Mouse (Mus musculus): Measurements from ENCODE around the gene Pigu. TPM values are rescaled to one million over a fixed set of nuclear protein-coding genes. Genes with fewer than 3 reads are reported as not detected.

Gene Pigu
- polyA plus RNA-seq, 1 experiment from 2014 or later, result 60.4 TPM

DNA sequence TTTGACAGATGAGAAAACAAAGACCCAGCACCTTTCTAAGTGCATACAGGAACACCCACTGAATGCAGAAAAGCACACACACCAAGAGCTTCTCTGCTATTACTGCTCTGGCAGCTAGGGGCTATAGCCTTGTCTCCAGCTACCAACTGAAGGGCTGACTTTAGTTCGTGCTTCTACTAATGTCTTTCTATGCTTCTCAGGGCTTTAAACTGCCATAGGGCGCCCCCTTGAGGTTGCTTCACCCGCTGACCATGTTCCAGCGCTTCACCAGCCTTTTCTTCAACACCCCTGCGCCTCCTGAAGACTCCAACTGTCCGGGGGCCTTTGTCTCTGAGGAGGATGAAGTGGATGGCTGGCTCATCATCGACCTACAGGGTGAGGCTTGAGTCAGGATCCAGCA is 27.9 kb upstream of the Pigu start:
- no peak overlapping the region for H3K4me3 ChIP-seq (replicated peaks; ENCODE audit: low read length)
- peak overlapping the region; percentile 7 for H3K4me2 ChIP-seq (ENCODE audit: low read length)
- peaks cover 50% of the 10 kb centered on the region for H3K4me1 ChIP-seq (replicated peaks; ENCODE audit: control insufficient read depth, insufficient read depth, low read length)
- WGBS, result 24% methylated on average over 7 of the region's 7 CpGs
- no peaks in the 10 kb centered on the region for H3K9me3 ChIP-seq (ENCODE audit: control insufficient read depth, low read length)
- H3K36me3 ChIP-seq (ENCODE audit: control insufficient read depth, insufficient read depth), result peaks cover 14% of the 10 kb centered on the region
- no peak overlapping the region for H3K9ac ChIP-seq (replicated peaks; ENCODE audit: low read depth, low read length)
- H3K27me3 ChIP-seq (replicated peaks; ENCODE audit: control insufficient read depth, insufficient read depth, low read length), result no peaks in the 10 kb centered on the region
- peak overlapping the region; percentile 29; the same call in 1 of the 2 replicates for H3K27ac ChIP-seq (ENCODE audit: low read length)
- no peak; the same call in 1 of the 2 replicates for ATAC-seq

DNA sequence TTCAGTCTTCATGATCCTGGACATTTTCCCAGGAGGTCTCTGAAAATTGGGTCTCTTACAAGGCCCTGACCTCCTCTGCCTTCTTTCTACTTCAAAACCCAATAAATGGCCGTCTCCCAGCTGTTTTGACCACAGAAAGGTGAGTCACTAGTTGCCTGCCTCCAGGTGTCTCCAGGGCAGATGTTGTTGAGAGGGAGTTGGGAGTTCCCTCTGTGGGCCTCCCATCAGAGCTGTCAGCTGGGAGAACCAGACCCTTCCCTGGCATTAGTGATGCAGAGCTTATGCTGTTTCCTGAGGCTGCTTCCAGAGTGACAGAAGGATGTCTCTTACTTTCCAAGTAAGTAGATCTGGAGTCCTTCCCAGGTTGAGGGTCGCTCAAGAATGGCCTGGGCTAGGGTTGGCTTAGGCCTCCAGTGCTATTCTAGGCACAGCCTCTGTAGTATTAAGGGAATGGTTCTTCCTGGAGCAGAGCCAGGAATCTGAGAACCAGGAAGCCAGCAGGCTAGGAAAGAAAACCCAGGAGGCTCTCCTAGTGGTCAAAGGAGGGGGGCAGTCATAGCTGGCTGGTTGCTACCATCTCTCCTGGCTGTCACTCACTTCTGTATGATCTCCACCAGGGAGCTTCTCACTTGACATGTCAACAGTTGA is 25.7 kb upstream of the Pigu start:
- Histone ChIP-seq H3K4me3 (replicated peaks; ENCODE audit: low read length) (peak overlapping the region; percentile 92), H3K27ac (ENCODE audit: low read length) (peak overlapping the region; percentile 99), H3K36me3 (ENCODE audit: control insufficient read depth, insufficient read depth) (peaks cover 4% of the 10 kb centered on the region), H3K27me3 (replicated peaks; ENCODE audit: control insufficient read depth, insufficient read depth, low read length) (no peaks in the 10 kb centered on the region), H3K9ac (replicated peaks; ENCODE audit: low read depth, low read length) (no peak overlapping the region; the same call in 1 of the 2 replicates), H3K9me3 (ENCODE audit: control insufficient read depth, low read length) (no peaks in the 10 kb centered on the region), H3K4me1 (replicated peaks; ENCODE audit: control insufficient read depth, insufficient read depth, low read length) (peaks cover 50% of the 10 kb centered on the region), H3K4me2 (ENCODE audit: low read length) (peak overlapping the region; percentile 72)
- ATAC-seq, result no peak
- 85% methylated on average over 2 of the region's 2 CpGs for WGBS

DNA sequence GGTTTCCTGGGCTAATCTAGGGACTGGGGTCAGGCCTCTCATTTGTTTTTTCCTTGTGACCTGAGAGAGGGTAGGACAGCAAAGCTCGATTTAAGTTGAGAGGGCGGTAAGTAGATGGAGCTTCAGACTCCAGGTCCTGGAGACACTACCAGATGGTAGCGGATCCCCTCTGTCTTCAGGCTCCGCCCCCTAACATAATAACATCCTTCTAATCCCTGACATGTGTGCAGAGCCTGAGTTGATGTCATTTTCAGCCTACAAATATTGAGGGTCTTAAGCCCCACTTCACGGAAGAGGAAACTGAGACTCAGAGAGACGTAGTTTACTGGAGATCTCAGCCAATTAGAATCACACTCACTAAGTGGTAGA is 25.1 kb upstream of the Pigu start:
- Histone ChIP-seq H3K4me3 (replicated peaks; ENCODE audit: low read length) (peak overlapping the region; percentile 92), H3K4me1 (replicated peaks; ENCODE audit: control insufficient read depth, insufficient read depth, low read length) (peaks cover 50% of the 10 kb centered on the region), H3K27ac (ENCODE audit: low read length) (peak overlapping the region; percentile 99), H3K36me3 (ENCODE audit: control insufficient read depth, insufficient read depth) (no peaks in the 10 kb centered on the region), H3K9me3 (ENCODE audit: control insufficient read depth, low read length) (no peaks in the 10 kb centered on the region), H3K9ac (replicated peaks; ENCODE audit: low read depth, low read length) (peak overlapping the region; percentile 99), H3K27me3 (replicated peaks; ENCODE audit: control insufficient read depth, insufficient read depth, low read length) (no peaks in the 10 kb centered on the region), H3K4me2 (ENCODE audit: low read length) (peak overlapping the region; percentile 72)
- peak; percentile 19 for ATAC-seq
- whole genome bisulfite sequencing, result 21% methylated on average over 6 of the region's 6 CpGs

DNA sequence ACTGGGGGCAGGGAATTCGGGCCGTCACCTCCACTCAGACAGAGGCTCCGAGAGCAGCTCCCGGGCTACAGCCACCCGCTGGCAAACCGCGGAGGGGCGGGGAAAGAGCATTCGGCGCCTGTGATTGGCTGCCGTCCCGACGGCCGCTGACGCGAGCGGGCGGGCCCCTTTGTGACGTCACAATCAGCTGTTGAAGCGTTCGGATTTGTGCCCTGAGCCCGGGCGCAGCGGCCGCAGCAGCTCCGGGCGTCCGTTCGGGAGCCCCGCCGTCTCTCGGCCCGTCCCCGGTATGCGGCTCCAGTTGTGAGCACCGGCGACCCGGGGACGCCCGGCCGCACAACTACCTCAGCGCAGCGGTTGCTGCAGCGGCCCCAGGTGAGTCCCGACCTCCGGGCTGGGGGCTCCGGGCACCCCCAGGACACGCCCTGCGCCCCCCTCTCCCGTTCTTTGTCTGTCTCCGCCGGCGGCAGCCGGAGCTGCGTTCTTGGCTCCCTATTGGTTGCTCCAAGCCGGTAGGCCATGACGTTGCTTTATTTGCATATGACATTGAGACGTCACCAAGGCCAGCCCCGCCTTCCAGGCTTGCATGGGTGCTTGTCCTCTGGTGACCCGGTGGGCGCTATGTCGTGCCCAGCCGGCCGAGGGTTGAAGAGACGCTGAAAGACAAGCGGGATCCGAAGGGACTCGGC is 24.6 kb upstream of the Pigu start:
- H3K9ac ChIP-seq (replicated peaks; ENCODE audit: low read depth, low read length), result peak overlapping the region; percentile 99
- under 1% methylated on average over 60 of the region's 68 CpGs for WGBS
- peak overlapping the region; percentile 72 for H3K4me2 ChIP-seq (ENCODE audit: low read length)
- peak; percentile 94 for ATAC-seq
- H3K27ac ChIP-seq (ENCODE audit: low read length), result peak overlapping the region; percentile 99
- peak overlapping the region; percentile 92 for H3K4me3 ChIP-seq (replicated peaks; ENCODE audit: low read length)
- no peaks in the 10 kb centered on the region for H3K27me3 ChIP-seq (replicated peaks; ENCODE audit: control insufficient read depth, insufficient read depth, low read length)
- no peaks in the 10 kb centered on the region for H3K9me3 ChIP-seq (ENCODE audit: control insufficient read depth, low read length)
- H3K4me1 ChIP-seq (replicated peaks; ENCODE audit: control insufficient read depth, insufficient read depth, low read length), result peaks cover 46% of the 10 kb centered on the region
- H3K36me3 ChIP-seq (ENCODE audit: control insufficient read depth, insufficient read depth), result no peaks in the 10 kb centered on the region

DNA sequence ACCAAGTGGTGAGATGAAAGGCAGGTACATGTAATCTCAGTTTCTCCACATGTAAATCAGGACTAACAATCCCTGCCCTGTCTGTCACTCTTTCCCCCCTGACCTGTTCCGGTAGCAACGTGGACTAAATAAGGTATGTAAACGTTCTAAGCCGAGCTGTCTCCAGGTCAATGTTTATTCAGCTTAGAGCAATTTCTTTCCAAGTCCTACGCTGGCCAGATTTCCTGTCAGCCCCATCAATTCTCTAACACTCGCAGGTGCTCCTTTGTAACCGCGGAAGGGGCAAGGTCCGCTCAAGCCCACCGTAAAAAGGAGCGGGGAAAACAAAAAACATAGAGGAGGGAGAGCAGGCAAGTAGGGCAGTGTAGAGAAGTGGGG is 23.8 kb upstream of the Pigu start:
- no peaks in the 10 kb centered on the region for H3K36me3 ChIP-seq (ENCODE audit: control insufficient read depth, insufficient read depth)
- peak overlapping the region; percentile 92 for H3K4me3 ChIP-seq (replicated peaks; ENCODE audit: low read length)
- H3K4me2 ChIP-seq (ENCODE audit: low read length), result peak overlapping the region; percentile 66
- H3K9ac ChIP-seq (replicated peaks; ENCODE audit: low read depth, low read length), result peak overlapping the region; percentile 99
- 2% methylated on average over 11 of the region's 11 CpGs for WGBS
- no peak for ATAC-seq
- peak overlapping the region; percentile 99 for H3K27ac ChIP-seq (ENCODE audit: low read length)
- no peaks in the 10 kb centered on the region for H3K9me3 ChIP-seq (ENCODE audit: control insufficient read depth, low read length)
- no peaks in the 10 kb centered on the region for H3K27me3 ChIP-seq (replicated peaks; ENCODE audit: control insufficient read depth, insufficient read depth, low read length)
- H3K4me1 ChIP-seq (replicated peaks; ENCODE audit: control insufficient read depth, insufficient read depth, low read length), result peaks cover 39% of the 10 kb centered on the region

DNA sequence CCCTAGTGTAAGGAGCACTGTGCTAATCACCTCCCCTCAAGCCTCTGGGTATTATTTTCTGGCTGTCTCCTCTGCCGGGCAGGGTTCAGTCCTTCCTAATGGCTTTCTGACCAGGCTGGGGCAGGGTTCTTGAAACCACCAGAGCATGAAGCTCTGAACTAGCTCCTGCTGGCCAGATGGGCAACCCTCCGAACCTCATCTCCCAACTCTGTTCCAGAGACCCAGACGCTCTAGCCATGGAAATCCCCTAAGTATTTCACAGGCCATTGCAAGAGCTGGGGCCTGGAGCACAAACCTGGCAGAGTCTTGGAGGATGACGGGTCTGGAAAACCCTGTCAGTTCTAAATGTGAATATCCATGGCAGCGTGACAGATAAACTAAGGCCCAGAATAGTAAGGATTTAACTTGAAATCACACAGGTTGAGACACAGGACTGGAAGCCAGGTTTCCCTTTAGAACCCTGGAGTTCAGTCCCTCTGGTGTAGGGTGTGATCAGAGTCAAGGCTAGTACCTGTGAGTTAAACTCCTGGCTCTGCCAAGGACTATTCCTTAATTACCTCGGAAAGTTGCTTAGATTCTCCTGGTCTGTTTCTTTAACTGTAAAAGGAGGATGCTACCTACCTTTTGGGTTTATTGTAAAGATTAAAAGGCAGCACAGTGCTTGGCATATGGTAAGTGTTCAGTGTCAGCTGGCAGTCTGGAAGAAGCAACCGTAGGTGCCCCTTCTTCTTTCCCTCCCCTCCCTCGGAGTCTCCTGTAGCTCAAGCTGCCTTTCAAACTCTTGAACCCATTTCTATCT is 23.2 kb upstream of the Pigu start, which contains the start of gene Trp53inp2:
Trp53inp2 (plus strand) TSS at position 799 of the 799 bp plus-strand sequence.
- H3K27ac ChIP-seq (ENCODE audit: low read length), result peak within 1 kb of the TSS; percentile 99
- H3K4me2 ChIP-seq (ENCODE audit: low read length), result peak within 1 kb of the TSS; percentile 72
- peak within 1 kb of the TSS; percentile 92 for H3K4me3 ChIP-seq (replicated peaks; ENCODE audit: low read length)
- no peaks in the 10 kb centered on the region for H3K27me3 ChIP-seq (replicated peaks; ENCODE audit: control insufficient read depth, insufficient read depth, low read length)
- no peaks in the 10 kb centered on the region for H3K9me3 ChIP-seq (ENCODE audit: control insufficient read depth, low read length)
- ATAC-seq, result no peak
- no peaks in the 10 kb centered on the region for H3K36me3 ChIP-seq (ENCODE audit: control insufficient read depth, insufficient read depth)
- H3K9ac ChIP-seq (replicated peaks; ENCODE audit: low read depth, low read length), result peak within 1 kb of the TSS; percentile 99
- peaks cover 33% of the 10 kb centered on the region for H3K4me1 ChIP-seq (replicated peaks; ENCODE audit: control insufficient read depth, insufficient read depth, low read length)
- WGBS, result 33% methylated on average over 8 of the region's 8 CpGs

DNA sequence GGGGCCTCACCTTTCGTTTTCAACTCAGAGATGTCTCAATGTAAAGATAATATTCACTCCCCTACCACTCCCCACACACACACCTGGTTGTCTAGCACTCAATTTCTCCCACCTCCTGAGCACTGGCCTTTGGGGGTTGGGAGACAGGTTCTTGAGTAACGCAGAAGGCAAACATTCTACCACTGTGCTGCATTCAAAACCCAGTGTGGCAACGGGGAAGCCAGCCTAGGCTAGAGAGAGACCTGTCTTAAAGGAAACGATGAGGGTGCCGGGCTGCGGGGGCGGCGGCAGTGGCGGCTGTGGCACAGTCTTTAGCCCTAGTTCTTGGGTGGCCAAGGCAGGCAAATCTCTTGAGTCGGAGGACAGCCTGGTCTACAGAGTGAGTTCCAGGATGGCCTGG is 19.0 kb upstream of the Pigu start:
- no peaks in the 10 kb centered on the region for H3K36me3 ChIP-seq (ENCODE audit: control insufficient read depth, insufficient read depth)
- ATAC-seq, result no peak
- H3K27me3 ChIP-seq (replicated peaks; ENCODE audit: control insufficient read depth, insufficient read depth, low read length), result no peaks in the 10 kb centered on the region
- peaks cover 5% of the 10 kb centered on the region; the same call in 1 of the 2 replicates for H3K4me1 ChIP-seq (replicated peaks; ENCODE audit: control insufficient read depth, insufficient read depth, low read length)
- H3K4me2 ChIP-seq (ENCODE audit: low read length), result no peak overlapping the region
- H3K27ac ChIP-seq (ENCODE audit: low read length), result no peak overlapping the region
- no peak overlapping the region for H3K4me3 ChIP-seq (replicated peaks; ENCODE audit: low read length)
- no peaks in the 10 kb centered on the region for H3K9me3 ChIP-seq (ENCODE audit: control insufficient read depth, low read length)
- 78% methylated on average over 10 of the region's 10 CpGs for WGBS
- H3K9ac ChIP-seq (replicated peaks; ENCODE audit: low read depth, low read length), result no peak overlapping the region

DNA sequence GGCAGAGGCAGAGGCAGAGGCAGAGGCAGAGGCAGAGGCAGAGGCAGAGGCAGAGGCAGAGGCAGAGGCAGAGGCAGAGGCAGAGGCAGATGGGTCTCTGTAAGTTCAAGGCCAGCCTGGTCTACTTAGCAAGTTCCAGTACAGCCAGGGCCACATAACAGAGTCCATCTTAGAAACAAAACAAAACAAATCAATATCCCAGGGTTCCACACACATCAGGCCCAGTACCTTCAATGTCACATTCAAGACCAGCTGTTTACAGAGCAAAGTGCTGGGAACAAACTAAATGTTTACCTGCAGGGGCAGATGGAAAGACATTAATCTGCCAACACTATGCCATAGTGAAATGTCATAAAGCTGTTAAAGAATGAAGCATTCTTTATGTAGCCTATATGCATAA is 17.3 kb upstream of the Pigu start:
- ATAC-seq, result no peak
- Histone ChIP-seq H3K36me3 (ENCODE audit: control insufficient read depth, insufficient read depth) (no peaks in the 10 kb centered on the region), H3K9ac (replicated peaks; ENCODE audit: low read depth, low read length) (no peak overlapping the region), H3K4me3 (replicated peaks; ENCODE audit: low read length) (no peak overlapping the region), H3K4me2 (ENCODE audit: low read length) (no peak overlapping the region), H3K27ac (ENCODE audit: low read length) (no peak overlapping the region), H3K9me3 (ENCODE audit: control insufficient read depth, low read length) (no peaks in the 10 kb centered on the region), H3K27me3 (replicated peaks; ENCODE audit: control insufficient read depth, insufficient read depth, low read length) (no peaks in the 10 kb centered on the region), H3K4me1 (replicated peaks; ENCODE audit: control insufficient read depth, insufficient read depth, low read length) (no peaks in the 10 kb centered on the region)

DNA sequence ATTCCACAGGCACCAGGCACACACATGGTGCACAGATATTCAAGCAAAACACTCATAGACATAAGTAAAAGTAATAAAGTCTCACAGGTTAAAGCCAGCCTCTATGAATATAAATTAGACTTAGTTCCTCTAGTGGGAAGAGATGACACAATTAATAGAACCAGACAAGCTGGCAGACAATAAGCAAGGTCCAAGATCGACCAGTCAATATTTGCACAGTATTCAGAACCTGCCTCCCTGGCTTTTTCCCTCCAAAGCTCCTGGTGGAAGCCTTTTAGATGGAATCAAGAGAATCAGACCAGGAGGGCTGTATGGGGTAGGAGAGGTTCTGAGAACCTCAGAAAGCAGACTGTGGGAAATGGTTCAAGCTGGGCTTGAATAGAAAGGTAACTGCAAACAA is 16.7 kb upstream of the Pigu start:
- 78% methylated on average over 1 of the region's 1 CpGs for whole genome bisulfite sequencing

More for the DNA sequence above, 16.7 kb upstream of the Pigu start:
- Histone ChIP-seq H3K27me3 (replicated peaks; ENCODE audit: control insufficient read depth, insufficient read depth, low read length) (no peaks in the 10 kb centered on the region), H3K9me3 (ENCODE audit: control insufficient read depth, low read length) (no peaks in the 10 kb centered on the region), H3K4me2 (ENCODE audit: low read length) (no peak overlapping the region), H3K4me3 (replicated peaks; ENCODE audit: low read length) (no peak overlapping the region), H3K9ac (replicated peaks; ENCODE audit: low read depth, low read length) (no peak overlapping the region), H3K36me3 (ENCODE audit: control insufficient read depth, insufficient read depth) (no peaks in the 10 kb centered on the region), H3K27ac (ENCODE audit: low read length) (no peak overlapping the region), H3K4me1 (replicated peaks; ENCODE audit: control insufficient read depth, insufficient read depth, low read length) (no peaks in the 10 kb centered on the region)
- ATAC-seq, result no peak

Data from forebrain, embryonic 16.5 days (tissue).